Mouse (Mus musculus) forebrain, embryonic 14.5 days (tissue): ENCODE data around the gene Trp53rkb. TPM values are rescaled to one million over a fixed set of nuclear protein-coding genes. Genes with fewer than 3 reads are reported as not detected.
A peak's percentile ranks its signal among the peaks of the same experiment; 100 is the strongest.

Experiments
- ATAC-seq: fragments of 200-750 bp; cut with Nextera tagmentation; 2 replicates; pipeline ENCODE4 v1.8.0; 2017; ENCODE audit warnings: mild to moderate bottlenecking, moderate library complexity
- DNase-seq: peaks from one replicate; pipeline ENCODE4 v3.0.0-alpha.2; 2015; ENCODE audit warnings: low spot score
- H3K27ac ChIP-seq: fragments of 300-500 bp; sonication (generic); 2 replicates; pipeline ENCODE4 v1.5.1; 2014; ENCODE audit warnings: low read depth, mild to moderate bottlenecking, control low read depth, low read length, moderate library complexity
- H3K27me3 ChIP-seq: fragments of 300-500 bp; sonication (generic); replicated peaks from 2 replicates; pipeline ENCODE4 v1.6.1; 2014; ENCODE audit warnings: low read length, control low read depth, mixed read lengths; ENCODE audit not compliant: control insufficient read depth, insufficient read depth
- H3K36me3 ChIP-seq: fragments of 300-500 bp; sonication (generic); 2 replicates; pipeline ENCODE4 v1.6.1; 2014; ENCODE audit warnings: low read length, control low read depth; ENCODE audit not compliant: control insufficient read depth, insufficient read depth
- H3K4me1 ChIP-seq: fragments of 300-500 bp; sonication (generic); 2 replicates; pipeline ENCODE4 v1.6.1; 2014; ENCODE audit warnings: antibody characterized with exemption, low read length, control low read depth; ENCODE audit not compliant: control insufficient read depth, insufficient read depth
- H3K4me2 ChIP-seq: fragments of 300-500 bp; sonication (generic); 2 replicates; pipeline ENCODE4 v1.6.1; 2014; ENCODE audit warnings: mild to moderate bottlenecking, control low read depth, low read length
- H3K4me3 ChIP-seq: fragments of 300-500 bp; sonication (generic); 2 replicates; pipeline ENCODE4 v1.5.1; 2014; ENCODE audit warnings: low read depth, low read length, control low read depth
- H3K9ac ChIP-seq: fragments of 300-500 bp; sonication (generic); 2 replicates; pipeline ENCODE4 v1.6.1; 2014; ENCODE audit warnings: mild to moderate bottlenecking, low read length, control low read depth, moderate library complexity
- H3K9me3 ChIP-seq: fragments of 300-500 bp; sonication (generic); replicated peaks from 2 replicates; pipeline ENCODE4 v1.6.1; 2016; ENCODE audit warnings: low read length, control low read depth, mixed read lengths; ENCODE audit not compliant: control insufficient read depth
- WGBS: fragments of 180-500 bp; shearing (Covaris S2); extraction: QIAGEN DNeasy Blood & Tissue Kit; methylation state at CpG from one replicate; pipeline ENCODE4 v1.1.7; 2014; 5-methylcytosine and 5-hydroxymethylcytosine counted together
- polyA plus RNA-seq: library from polyadenylated mRNA; unstranded; fragments of >200 nt; fragmentation: Nextera tagmentation; extraction: Ambion mirVana; gene quantifications from 2 replicates; pipeline ENCODE4 v1.2.1, GENCODE M21; 2014

The Trp53rkb gene
- polyA plus RNA-seq, 1 experiment from 2014 or later: 9.1 TPM

DNA sequence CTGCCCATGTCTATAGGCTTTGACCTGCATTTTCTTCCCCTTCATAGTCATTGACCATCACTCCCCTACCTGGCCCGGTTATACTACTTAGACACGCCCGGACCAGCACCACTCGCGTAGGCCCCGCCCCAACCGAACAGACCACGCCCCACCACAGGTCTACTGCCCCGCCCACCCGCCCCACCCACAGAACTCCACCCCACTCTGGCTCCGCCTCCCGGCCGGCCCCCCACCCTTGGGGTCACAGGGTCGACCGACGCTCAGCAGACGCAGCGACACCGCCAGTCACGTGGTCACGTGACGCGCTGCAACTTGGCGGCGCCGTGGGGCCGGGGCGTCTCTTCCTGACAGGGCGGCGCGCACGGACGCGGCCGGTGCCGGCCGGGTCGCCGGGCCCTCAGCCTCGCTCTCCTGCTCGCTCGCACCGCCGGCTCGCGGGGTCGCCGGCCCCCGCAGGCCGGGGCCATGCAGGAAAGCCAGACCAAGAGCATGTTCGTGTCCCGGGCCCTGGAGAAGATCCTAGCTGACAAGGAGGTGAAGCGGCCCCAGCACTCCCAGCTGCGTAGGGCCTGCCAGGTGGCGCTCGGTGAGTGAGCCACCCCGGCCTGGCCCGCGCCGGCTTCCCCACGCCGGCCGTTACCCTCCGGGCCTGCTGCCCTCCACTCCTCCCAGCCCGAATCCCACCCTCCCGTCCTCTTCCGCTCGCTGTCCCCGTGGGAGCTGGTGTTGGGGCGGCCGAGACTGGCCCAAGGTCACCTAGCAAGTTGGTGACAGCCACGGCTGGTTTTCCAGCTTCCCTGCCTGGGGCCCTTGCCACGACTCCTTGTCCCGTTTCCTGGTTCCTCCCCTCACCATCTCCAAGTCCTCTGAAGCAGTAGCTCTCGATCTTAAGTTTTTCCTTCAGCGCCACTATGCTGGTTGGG lies 13.2 kb downstream of the Trp53rkb start, which contains the start of gene Arfgef2:
TSS of gene Arfgef2 (plus strand) at position 339 of the 923 bp plus-strand sequence.
- Histone ChIP-seq H3K9me3 (no peaks in the 10 kb centered on the region), H3K4me3 (peak within 1 kb of the TSS; percentile 72), H3K4me2 (peak within 1 kb of the TSS; percentile 83), H3K27ac (peak within 1 kb of the TSS; percentile 27; the same call in 1 of the 2 replicates), H3K27me3 (no peaks in the 10 kb centered on the region), H3K36me3 (no peaks in the 10 kb centered on the region), H3K9ac (peak within 1 kb of the TSS; percentile 76), H3K4me1 (peaks cover 4% of the 10 kb centered on the region; the same call in 1 of the 2 replicates)
- WGBS: under 1% methylated on average over 68 of the region's 76 CpGs
- peak; percentile 86 for DNase-seq
- peak; percentile 90 for ATAC-seq

DNA sequence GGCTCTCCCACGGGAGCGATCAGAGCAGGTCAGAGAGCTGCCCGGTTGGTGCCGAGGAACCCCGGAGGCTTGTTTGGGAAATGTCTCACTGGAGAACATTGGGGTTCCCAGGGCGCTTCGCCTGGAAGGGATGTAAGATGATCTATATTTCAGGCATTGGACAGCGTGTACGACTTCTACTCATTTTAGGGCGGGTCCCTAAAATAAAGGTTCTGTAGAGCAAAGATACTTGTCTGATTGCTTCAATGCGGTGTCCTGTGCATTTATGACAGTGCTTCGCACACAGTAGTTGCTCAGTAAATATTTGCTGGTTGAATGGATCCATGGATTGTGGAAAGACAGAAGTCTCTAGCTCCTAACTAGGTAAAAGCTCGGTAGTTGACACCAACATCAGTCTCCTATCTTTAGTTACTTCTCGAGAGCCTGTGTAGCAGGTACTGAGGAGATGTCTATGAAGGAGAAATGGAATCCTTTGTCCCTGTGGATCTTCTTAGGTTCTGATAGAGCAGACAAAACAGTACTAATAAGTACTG lies 13.9 kb downstream of the Trp53rkb start:
- WGBS: 30% methylated on average over 14 of the region's 14 CpGs
- Histone ChIP-seq H3K27me3 (no peaks in the 10 kb centered on the region), H3K9me3 (no peaks in the 10 kb centered on the region), H3K27ac (0 out of 2 replicates have a peak overlapping the region, but pooled peaks have one; percentile 27), H3K4me3 (peak overlapping the region; percentile 72), H3K4me2 (peak overlapping the region; percentile 83), H3K36me3 (no peaks in the 10 kb centered on the region), H3K4me1 (peaks cover 4% of the 10 kb centered on the region; the same call in 1 of the 2 replicates), H3K9ac (peak overlapping the region; percentile 76)
- DNase-seq (no peak), ATAC-seq (no peak)

DNA sequence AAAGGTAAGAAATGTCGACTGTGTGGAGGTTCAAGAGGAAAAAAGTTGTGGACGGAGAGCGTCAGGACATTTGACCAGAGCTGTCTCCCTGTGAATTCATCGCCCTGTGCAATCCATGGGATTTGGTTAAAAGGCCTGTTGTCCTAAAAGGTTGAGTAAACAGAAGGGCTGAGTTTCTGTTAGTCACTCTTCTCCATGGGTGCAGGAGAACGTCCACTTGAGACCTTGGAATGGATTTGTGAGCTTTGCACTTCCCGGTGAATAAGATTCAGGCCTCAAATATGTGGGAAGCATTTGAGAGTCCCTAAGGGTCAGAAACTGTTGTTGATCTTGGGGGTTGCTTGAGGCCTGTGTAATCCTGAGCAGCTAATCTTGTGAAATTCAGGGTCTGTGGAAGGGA lies 14.5 kb downstream of the Trp53rkb start:
- 86% methylated on average over 6 of the region's 6 CpGs for WGBS
- Histone ChIP-seq H3K4me1 (peaks cover 4% of the 10 kb centered on the region; the same call in 1 of the 2 replicates), H3K4me2 (0 out of 2 replicates have a peak overlapping the region, but pooled peaks have one; percentile 83), H3K9me3 (no peaks in the 10 kb centered on the region), H3K27ac (no peak overlapping the region), H3K4me3 (no peak overlapping the region), H3K36me3 (no peaks in the 10 kb centered on the region), H3K27me3 (no peaks in the 10 kb centered on the region), H3K9ac (no peak overlapping the region)
- DNase-seq: no peak
- no peak for ATAC-seq

DNA sequence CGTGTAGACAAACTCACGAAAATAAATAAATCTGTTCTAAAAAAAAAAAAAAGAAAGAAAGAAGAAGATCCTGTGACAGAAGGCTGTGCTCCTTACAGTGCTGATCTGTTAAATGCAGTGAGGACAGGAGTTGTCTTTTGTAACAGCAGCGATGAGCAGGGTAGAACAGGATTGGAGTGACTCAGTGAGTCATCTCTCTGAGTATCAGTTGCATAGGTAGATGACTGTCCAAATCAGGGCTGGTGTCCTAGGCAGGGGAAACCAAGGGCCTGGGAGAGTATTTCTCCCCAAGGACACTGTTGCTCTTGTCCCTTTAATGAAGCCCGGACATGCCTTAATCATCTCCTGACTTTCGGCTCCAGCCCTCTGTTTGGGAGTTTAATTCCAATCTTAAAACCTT lies 17.2 kb downstream of the Trp53rkb start:
- ATAC-seq: no peak

DNA sequence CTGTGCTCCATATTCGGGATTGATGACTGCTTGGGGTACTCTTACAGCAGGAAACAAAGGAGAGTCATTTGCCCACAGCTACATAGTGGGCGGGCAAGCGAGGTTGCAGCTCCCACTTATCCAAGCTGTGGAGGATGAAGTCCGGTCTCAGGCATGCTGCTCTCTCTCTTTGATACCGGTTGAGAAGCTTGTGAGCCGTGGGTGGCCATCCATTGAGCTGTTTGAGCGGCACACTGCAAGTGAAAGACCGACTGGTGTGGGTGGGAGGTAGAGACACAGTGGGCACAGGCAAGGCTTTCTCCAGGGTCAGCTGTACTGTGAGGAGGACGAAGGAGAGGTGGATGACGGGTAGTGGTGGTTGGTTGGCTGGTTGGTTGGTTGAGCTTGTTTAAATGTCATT lies 18.5 kb downstream of the Trp53rkb start:
- H3K27me3 ChIP-seq: no peaks in the 10 kb centered on the region
- H3K9ac ChIP-seq: no peak overlapping the region
- no peaks in the 10 kb centered on the region for H3K9me3 ChIP-seq
- H3K4me2 ChIP-seq: no peak overlapping the region
- no peak for DNase-seq
- no peak overlapping the region for H3K4me3 ChIP-seq
- H3K4me1 ChIP-seq: peaks cover 4% of the 10 kb centered on the region; the same call in 1 of the 2 replicates
- no peak overlapping the region for H3K27ac ChIP-seq
- ATAC-seq: no peak
- H3K36me3 ChIP-seq: no peaks in the 10 kb centered on the region
- 76% methylated on average over 10 of the region's 10 CpGs for WGBS

More for the DNA sequence above, 17.2 kb downstream of the Trp53rkb start:
- 91% methylated on average over 5 of the region's 5 CpGs for WGBS
- Histone ChIP-seq H3K4me1 (peaks cover 4% of the 10 kb centered on the region; the same call in 1 of the 2 replicates), H3K27me3 (no peaks in the 10 kb centered on the region), H3K9me3 (no peaks in the 10 kb centered on the region), H3K4me2 (no peak overlapping the region), H3K9ac (no peak overlapping the region), H3K4me3 (no peak overlapping the region), H3K36me3 (no peaks in the 10 kb centered on the region), H3K27ac (no peak overlapping the region)
- no peak for DNase-seq

DNA sequence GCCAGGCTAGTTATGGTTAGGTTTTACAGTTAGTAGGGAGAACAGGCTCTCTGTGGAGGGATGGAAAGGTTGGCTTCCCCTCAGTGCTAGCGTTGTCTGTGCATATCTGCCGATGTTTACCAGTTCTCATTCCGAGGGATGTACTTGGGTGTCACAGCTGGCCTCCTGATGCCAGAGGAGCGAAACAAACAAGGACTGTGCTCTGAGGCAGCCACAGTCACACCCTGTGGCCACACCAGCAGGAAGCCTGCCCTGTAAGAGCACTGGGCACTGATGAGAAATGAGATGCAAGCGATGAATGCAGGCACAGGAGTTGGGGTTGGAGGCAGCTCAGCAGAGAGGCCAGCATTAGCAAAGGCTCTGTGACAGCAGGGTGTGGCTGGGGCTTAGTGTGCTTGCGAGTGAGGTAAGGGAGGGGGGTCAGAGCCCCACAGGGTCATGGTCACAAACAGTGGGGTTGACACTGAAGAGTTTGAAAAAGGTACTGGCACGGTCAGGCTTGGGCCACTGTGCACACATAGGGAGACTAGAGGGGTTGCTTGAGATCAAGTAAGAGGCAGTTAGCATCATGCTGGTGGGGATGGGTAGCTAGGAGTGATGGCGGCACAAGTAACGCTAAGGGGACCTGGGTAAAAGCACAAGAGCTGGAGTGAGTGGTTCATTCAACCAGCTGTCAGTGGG lies 26.3 kb downstream of the Trp53rkb start:
- Histone ChIP-seq H3K4me2 (no peak overlapping the region), H3K36me3 (no peaks in the 10 kb centered on the region), H3K4me3 (no peak overlapping the region), H3K27ac (no peak overlapping the region), H3K9ac (no peak overlapping the region), H3K27me3 (no peaks in the 10 kb centered on the region), H3K4me1 (no peaks in the 10 kb centered on the region), H3K9me3 (no peaks in the 10 kb centered on the region)
- 86% methylated on average over 9 of the region's 9 CpGs for WGBS
- ATAC-seq (no peak), DNase-seq (no peak)

DNA sequence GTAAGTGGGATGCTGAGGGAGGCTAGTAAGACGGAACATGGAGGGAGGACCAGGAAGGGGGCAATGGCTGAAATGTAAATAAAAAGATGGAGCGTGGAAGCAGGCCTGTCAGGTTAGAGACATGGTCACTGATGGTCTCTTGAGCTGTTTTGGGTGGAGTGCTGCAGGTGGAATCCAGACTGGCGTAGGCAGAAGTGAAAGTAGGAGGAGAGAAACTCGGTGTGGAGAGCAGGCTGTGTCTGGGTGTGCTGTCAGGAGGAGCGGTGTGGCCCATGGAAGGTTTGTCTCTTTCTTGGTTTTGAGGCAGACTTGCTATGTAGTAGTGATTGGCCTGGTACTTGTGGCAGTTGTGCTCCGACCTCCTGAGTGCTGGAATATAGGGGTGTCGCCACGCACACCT lies 27.5 kb downstream of the Trp53rkb start:
- Histone ChIP-seq H3K9me3 (no peaks in the 10 kb centered on the region), H3K27ac (no peak overlapping the region), H3K27me3 (no peaks in the 10 kb centered on the region), H3K4me1 (no peaks in the 10 kb centered on the region), H3K4me2 (no peak overlapping the region), H3K9ac (no peak overlapping the region), H3K36me3 (no peaks in the 10 kb centered on the region), H3K4me3 (no peak overlapping the region)
- WGBS: 92% methylated on average over 8 of the region's 8 CpGs
- no peak for ATAC-seq
- no peak for DNase-seq

DNA sequence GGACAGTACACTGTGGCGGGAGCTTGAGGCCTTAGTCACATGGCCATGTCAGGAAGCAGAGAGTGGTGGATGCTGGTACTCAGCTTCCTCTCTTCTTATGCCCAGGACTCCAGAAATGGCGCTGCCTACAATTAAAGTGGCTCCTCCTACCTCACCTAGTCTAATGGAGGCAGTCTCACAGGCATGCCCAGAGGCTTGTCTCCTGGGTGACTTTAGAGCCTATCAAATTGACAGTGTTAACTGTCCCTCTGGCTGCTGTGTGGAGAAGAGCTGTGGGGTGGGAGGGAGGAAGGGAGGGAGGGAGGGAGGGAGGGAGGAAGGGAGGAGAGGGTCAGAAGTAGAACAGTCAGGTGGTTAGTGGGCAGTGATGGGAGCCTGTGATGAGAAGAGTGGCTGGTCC lies 28.5 kb downstream of the Trp53rkb start:
- Histone ChIP-seq H3K27me3 (no peaks in the 10 kb centered on the region), H3K4me3 (no peak overlapping the region), H3K4me1 (no peaks in the 10 kb centered on the region), H3K9ac (no peak overlapping the region), H3K9me3 (no peaks in the 10 kb centered on the region), H3K36me3 (no peaks in the 10 kb centered on the region), H3K27ac (no peak overlapping the region), H3K4me2 (no peak overlapping the region)
- DNase-seq (no peak), ATAC-seq (no peak)
- 79% methylated on average over 2 of the region's 2 CpGs for WGBS
